Mouse (Mus musculus) granulocyte monocyte progenitor cell, adult 5-6 weeks (primary cell): ENCODE data around the gene Tspan10. TPM values are rescaled to one million over a fixed set of nuclear protein-coding genes. Genes with fewer than 3 reads are reported as not detected.
A peak's percentile ranks its signal among the peaks of the same experiment; 100 is the strongest.
"Not testable (repeated sequence)": the region's sequence is repeated elsewhere in the genome, so short reads cannot be mapped to it uniquely, and the experiment has no call there.

ENCODE experiments used
- ATAC-seq: replicated peaks from 2 replicates; pipeline ENCODE4 v1.8.0; 2016; ENCODE audit warnings: mild to moderate bottlenecking, moderate TSS enrichment, inconsistent platforms; ENCODE audit not compliant: poor library complexity, severe bottlenecking
- total RNA-seq, 2 experiments: library from RNA; stranded (forward) in 1 of 2; stranded (reverse) in 1 of 2; fragments of 200-712, 200-1000 nt in 1 of 2; fragments of >200 nt in 1 of 2; fragmentation: Nextera tagmentation in 1 of 2; gene quantifications; 2 replicates each; pipeline ENCODE4 v1.2.3; 2014 to 2017

Gene Tspan10
- total RNA-seq (2014; fragmentation: Nextera tagmentation) (not detected in 2 replicates), total RNA-seq (2017) (not detected in 2 replicates)

DNA sequence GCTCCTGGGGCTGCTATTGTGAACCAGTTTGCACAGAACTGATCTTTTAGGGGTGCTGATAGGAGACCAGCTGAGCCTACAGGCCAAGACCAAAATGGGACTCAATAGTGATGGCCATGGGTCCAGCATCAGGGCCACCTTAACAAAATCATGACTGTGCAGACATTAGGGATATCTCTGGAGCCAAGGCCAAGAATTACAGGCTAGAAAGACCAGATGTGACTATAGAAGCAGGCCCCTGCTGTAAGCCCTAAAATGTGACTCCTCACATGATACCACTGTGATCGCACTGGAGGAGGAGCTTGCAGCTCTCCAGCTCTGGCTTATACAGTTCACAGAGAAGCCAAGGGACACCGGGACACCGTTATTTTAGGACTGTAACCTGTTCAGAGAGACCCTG, at the start of gene Tspan10:
Gene Tspan10 (plus strand): TSS at position 301 of the 400 bp plus-strand sequence.
- ATAC-seq, result no peak

DNA sequence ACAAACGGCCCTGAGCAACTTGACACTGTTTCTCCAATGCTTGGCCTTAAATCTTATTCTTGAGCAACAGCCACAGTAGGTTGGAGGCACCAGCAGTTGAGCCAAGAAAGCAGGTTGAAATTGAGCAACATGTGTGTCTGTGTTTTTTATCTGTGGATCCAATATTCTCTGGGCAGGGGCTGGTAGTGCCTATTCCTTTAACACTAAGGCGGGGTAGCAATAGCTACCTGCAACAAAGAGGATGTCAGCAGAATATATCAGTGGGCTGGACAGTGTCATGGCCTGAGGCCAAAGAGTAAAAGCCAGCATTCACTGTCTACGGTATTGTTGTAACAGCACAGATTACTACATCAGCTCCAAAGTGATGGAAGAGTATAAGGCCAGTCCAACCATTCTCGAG, 46.8 kb upstream of the Tspan10 start:
- ATAC-seq, result no peak

DNA sequence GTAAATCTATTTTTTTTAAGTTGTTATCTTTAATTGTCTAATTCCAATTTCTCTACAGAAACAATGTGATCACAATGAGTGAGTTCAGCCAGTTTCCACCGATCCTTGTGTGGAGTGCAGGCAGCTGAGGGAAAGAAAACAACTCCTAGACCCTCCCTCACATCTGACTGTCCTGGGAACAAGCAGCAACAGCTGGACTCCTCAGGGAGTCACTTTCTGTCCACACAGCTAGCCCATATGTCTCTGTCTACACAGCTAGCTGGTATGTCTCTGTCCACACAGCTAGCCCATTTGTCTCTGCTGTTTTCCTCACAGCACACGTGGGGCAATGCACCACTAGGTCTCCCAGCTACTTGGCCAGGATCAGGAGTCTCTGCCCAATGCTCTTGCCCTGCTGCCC, 44.8 kb upstream of the Tspan10 start:
- no peak for ATAC-seq

DNA sequence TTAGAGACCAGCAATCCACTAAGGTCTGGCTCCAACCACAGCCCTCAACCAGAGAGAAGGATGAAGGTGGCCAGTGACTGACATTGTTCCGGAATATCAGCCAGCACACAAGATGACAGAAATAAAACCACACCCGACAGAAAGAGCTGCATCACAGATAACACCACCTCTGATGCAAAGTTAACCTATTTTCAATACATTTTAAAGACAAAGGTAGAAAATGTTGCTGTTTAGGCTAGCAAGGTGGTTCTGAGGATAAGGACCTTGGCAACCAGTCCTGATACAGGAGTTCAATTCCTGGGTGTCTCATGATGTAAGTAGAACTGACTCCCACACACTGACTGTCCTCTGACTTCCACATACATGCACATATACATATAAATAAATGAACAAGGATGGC, 43.1 kb upstream of the Tspan10 start:
- ATAC-seq, result no peak

DNA sequence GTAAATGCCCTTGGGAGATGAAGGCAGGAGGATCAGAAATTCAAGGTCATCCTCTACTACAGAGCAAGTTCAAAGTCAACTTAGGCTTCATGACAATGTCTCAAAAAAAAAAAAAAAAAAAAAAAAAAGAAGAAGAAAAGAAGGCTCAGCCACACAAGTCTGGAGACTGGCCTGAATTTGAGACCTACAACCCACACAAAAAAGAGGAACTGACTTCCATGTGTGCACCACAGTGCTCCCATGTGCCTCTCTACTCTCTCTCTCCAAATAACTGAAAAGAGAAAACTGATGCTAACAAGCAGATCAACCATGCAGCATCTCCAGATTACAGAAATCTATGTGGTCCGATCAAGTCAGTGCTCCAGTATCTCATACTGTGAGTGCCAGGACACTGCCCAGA, 37.6 kb upstream of the Tspan10 start:
- ATAC-seq, result peak; percentile 86

DNA sequence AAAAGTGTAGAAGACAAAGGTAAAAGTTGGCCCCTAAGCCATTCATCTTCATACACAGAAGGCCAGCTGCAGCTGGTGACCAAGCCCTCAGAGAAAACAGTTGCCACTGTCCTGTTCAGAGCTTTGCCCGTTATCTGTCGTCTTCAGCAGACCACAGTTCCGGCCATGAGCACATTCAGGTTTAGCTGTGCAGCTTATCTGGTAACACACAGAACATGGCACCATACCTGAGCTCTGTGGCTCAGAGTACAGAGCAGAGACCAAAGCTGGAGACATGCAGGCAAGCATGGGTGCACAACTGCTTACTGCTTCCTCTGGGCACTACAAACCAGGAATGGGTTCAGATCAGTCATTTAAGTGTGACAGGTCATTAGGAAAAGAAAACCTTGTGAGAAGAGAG, 36.6 kb upstream of the Tspan10 start:
- no peak for ATAC-seq

DNA sequence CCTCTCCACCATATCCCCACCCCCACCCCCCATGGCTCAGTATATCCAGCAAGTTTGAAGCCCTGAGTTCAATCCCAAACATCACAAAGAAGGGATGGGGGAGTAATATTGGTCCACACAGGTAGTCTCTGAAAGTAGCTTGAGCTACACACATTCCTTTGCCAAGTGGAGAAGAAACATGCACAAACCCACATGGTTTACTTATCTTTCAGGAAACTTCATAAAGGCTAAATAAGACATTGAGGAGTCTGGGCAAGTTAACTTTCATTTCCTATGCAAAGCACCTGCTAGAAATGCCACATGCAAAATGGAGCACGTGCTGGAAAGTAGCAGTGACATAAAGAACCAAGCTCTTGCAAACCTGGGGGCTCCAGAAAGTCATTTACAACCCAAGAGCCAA, 36.0 kb upstream of the Tspan10 start:
- ATAC-seq, result no peak

DNA sequence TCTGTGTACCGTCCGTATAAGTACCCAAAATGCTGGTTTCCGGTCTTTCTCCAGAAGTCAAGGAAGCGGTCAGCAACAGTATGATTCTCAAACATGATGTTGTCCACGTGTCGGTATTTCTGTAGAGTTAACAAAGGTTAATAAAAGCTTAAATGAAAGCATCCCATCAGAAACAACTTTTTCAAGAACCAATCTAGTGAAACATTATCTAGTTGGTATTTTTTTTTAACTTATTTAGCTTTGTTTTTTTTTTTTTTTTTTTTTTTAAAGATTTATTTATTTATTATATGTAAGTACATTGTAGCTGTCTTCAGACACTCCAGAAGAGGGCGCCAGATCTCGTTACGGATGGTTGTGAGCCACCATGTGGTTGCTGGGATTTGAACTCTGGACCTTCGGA, 28.8 kb upstream of the Tspan10 start:
- ATAC-seq, result not testable (repeated sequence)

DNA sequence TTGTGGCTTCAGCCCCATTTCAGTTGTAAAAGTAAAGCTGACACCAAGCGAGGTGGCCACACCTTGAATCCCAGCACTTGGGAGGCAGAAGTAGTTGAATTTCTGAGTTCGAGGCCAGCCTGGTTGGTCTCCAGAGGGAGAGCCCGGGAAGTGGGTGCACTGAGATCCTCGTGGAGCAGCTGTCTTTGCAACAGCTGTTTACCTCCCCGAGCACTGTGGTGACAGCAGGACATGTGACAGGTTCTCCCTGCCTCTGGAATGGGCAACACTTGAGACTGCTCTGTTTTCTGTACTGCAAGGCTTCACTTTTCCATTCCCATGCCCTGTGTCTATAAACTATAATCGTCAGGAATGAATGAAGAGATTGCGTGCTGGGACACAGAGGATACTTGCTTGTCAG, 24.6 kb upstream of the Tspan10 start:
- ATAC-seq, result no peak

DNA sequence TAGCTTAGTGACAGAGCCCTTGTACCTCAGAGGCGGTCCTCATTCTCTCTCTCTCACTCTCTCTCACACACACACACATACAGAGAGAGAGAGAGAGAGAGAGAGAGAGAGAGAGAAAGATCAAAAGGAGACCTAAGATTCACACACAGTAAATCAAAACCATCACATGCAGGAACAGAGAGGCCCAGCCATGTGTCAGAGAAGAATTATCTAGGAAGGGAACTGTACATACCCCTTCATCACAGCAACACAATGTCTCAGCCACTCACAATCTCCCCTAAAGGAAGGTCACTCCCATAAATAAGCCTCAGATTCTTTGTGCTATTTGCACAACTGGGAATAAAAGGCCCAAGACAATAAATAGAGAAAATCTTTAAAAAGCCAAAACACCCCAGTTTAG, 23.9 kb upstream of the Tspan10 start:
- no peak for ATAC-seq

DNA sequence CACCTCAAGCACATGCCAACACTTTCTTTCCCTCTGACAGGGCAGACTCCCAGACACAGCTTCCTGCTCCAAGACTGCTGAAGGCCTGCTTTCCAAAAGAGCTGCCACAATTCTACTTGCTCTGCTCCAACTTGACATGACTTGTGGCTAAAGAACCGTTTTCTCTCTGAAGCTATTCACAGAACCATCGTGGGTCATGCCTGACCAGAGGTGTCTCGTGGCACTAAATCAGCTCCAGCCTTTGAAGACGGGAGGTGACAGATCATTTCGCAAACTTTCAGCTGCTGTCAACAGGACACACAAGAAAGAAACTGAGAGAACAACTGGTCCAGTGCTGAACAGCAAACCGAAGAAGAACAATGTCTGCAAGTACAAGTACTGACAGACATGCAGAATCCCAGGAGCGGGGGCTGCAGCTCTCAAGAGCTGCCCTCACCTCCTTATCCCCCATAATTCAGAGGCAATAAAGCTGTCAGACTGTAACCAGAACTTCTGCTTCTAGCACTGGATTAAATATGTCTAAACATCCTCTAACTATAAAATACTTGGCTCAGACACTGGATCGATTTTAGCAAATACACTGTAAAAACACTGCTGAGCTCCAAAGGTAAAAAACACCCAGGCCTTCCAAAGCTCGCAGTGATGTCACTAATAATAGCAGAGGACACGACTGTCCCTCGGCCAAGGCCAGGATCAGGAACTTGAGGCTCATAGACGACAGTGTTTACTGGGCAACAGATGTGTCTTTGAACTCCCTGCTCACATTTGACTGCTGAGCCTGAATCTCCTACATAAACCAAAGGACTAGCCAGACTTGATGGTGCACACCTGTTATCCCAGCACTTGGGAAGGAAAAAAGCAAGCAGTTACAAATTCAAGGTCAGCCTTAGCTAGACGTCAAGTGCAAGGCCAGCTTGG, 19.5 kb upstream of the Tspan10 start:
- ATAC-seq, result no peak

DNA sequence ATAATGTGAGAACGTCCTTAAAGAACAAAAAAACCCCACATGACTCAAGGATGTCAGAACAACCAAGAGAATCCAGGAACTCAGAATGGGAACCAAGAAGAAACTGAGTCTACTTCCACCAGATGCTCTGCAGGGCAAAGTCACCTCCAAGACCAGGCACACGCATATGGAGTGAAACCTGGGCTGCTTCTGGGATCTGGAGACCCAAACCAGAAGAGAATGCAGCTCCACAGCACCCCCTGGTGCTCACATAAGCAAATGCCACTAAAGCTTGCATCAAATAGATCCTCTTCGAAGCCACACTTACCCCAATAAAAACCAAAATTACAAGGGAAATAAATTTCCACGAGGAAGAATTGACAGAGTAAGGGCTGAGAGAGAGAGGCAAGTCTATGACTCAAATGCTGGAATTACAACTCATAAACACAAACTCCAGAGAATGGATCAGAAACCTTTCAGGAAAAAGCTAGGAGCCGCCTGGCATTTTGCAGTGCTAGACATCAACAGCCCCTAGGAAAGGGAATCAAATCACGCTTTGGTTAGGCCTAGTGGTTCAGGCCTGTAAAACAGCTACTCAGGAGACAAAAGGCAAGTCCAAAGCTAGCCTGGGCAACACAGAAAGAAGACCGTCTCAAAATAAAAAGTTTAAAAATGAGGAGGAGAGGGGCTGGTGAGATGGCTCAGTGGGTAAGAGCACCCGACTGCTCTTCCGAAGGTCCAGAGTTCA, 18.7 kb upstream of the Tspan10 start:
- ATAC-seq, result peak; percentile 61

DNA sequence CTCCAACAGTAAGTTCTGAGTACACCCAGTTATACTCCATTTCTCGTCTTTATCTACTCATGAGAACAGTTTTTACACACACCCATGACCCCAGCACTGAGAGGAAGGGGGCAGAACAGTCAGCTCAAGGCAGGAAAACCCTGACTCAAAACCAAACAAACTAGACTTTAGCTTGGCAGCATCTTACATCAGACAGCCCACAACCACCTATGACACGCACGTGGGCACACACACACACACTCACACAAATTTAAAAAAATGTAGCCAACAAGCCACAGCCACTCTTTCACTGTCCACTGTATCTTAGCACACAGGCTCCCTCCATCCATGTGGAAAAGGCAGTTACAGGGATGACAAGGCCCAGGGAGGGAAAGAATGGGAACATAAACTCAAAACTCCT, 15.7 kb upstream of the Tspan10 start:
- ATAC-seq, result no peak

DNA sequence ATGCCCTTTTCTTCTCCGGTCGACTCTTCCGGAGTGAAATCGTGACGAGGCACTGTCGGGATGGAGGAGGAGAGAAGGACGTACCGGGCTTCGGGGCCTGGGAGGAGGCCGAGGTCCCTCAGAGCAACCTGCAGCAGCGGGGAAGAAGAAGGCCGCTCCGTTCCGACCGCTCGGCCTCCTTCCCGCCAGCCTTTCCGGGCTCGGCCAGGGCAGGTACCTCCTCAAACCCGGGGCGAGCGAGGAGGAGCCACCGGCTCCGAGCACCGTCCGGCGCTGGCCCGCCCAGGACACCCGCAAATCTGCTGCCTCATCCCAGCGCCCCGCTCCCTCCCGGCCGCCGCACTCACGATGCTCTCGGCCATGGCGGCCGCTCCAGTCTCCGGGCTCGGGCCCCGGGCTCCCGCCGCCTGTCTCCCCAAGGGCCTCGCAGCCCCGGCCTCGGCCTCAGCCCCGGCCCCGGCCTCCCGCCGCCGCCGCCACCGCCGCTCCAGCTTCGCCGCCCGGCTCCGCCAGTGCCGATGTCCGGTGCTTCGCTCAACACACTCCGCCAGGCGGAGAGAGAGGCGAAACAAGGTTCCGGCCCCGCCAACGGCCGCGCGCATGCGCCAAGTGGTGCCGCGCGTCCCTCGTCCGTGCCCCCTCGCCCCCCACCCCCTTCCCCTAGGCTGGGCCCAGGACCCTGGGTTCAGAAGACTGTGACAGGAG, 5.1 kb upstream of the Tspan10 start, which contains the start of gene Nploc4:
Gene Nploc4 (minus strand): TSS at position 557 of the 705 bp plus-strand sequence.
- ATAC-seq, result peak; percentile 85

DNA sequence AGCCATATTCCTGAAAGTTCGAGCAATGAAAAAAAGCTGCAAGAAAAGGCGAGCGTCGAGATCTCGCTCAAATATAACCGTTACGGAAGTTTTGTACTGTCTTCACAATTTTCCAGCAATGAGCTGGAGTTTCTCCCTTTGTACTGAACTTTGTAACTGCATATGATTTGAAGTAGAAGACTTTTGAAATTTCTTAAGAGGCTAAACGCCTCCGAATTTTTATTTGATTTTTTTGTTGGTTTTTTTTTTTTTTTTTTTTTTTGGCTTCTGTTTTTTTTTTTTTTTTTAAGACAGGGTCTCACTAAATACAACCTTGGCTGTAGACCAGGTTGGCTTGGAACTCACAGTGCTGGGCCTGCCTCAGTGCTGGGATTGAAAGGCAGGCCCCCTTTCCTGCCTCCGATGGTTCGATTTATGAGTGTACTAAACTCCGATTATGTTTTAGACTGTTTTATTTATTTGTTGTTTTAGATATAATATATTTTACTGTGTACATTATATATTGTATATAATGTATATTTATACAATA, 4.5 kb upstream of the Tspan10 start:
- ATAC-seq, result no peak

DNA sequence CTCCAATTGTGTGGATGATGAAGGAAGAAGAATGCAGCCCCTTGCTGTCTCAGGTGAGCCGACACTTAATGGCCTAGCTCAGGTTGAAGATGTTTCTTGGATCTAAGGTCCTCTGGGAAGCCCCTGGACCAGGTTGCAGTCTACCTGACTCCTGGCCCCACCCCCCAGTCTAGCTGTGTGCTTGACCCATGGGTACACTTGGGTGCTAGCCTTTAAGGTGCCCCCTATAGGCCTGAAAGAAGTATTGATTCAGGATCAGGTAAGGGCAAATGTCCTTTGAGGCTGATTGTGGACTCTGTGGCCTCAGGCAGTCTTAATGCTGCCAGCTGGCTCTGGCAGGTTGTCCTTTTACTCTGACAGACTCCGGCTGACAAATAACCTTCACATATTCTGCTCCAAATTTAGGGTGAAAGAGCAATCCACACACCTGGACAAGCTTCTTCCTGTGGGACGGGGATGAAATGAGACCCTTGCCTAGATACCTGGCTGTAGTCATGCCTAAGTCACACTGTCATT, 379 bp downstream of the Tspan10 start:
- no peak for ATAC-seq

DNA sequence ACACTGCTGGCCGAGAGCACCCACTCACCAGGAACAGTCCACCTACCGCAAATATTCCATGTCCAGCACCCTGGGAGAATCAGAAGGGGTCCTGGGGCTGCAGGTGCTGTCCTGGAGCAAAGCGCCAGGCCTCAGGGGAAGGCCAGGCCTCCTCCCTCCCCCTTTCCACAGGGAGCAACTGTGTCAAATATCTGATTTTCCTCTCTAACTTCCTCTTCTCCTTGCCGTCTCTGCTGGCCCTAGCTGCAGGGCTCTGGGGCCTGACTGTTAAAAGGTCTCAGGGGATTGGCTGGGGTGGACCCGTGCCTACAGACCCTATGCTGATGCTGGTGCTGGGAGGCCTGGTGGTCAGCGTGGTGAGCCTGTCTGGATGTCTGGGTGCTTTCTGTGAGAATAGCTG, 1.7 kb downstream of the Tspan10 start:
- peak; percentile 55 for ATAC-seq

DNA sequence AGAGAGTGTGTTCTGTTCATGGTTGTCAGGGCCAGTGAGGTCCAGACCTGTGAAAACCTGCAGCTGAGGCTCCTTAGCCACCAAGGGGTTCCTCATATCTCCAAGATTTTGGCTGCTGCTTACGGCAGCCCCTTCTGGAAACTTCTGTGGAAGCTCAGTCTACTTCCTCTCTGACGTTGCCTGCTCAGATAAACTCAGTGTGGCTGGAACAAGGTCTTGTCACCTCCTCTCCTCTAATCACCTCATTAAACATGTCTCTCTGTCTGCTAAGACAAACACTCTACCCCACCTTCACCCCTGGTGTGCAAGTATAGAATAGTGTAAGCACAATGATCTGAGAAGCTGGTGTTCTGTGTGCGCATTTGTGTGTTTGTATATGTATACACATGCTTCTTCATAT, 3.0 kb downstream of the Tspan10 start:
- ATAC-seq, result no peak

DNA sequence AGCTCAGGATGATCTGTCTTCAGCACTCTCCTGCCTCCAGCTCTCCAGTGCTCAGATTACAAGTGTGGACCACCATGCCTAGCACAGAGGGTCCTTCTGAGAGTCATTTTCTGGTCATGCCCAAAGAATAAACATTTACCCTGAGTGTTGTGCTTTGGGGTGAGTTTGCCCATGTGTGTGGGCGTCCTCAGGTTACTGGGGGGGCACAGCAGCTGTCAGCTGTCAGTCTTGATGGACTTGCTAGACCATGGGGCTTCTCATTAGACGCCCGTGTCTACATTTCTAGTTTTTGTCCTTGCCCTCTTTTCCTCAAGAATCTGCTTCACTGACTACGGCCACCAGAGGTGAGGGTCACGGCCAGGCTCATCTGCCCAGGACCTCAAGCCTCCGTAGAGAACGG, 4.7 kb downstream of the Tspan10 start:
- no peak for ATAC-seq

DNA sequence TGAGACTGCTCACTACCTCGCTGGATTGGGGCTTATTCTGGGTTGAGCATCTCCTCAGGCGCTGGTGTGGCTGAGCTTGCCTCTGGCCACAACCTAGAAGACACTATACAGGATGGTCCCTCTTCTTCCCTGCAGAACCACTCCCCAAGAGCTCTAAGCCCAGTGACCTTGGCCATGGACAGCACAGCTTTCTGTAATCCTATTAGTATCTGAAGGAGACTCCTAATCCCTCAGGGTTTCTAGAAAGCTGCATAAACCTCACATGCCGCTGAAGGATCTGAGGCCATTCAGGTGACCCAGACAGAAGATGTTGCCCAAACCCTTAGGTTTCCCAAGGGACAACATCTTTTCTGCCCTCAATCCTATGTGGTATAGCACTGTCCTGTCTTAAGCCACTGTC, 9.8 kb downstream of the Tspan10 start:
- ATAC-seq, result no peak
